Mouse (Mus musculus): ENCODE data around the gene Slc10a7. TPM values are rescaled to one million over a fixed set of nuclear protein-coding genes. Genes with fewer than 3 reads are reported as not detected.

Slc10a7 gene
- polyA plus RNA-seq, 1 experiment, result 5.2 TPM

GRCm38 (mm10) chr8:78549971-78550751 is 41.0 kb downstream of the Slc10a7 start:
- no peak for TF ChIP-seq POLR2A (IDR thresholded peaks at IDR 0.05; ENCODE audit: low read depth, low read length)
- TF ChIP-seq CTCF (IDR thresholded peaks at IDR 0.05; ENCODE audit: extremely low read depth, insufficient read length, insufficient replicate concordance, low read depth, low read length), result no peak
- H3K27ac ChIP-seq (ENCODE audit: insufficient read depth, low read depth, low read length), result no peak overlapping the region
- no peaks in the 10 kb centered on the region for H3K27me3 ChIP-seq (ENCODE audit: control insufficient read depth, insufficient read depth, low read length)
- H3K36me3 ChIP-seq (ENCODE audit: control insufficient read depth, insufficient read depth, low read length), result no peaks in the 10 kb centered on the region; the same call in 1 of the 2 replicates
- WGBS, result 79% methylated on average over 10 of the region's 10 CpGs
- H3K4me3 ChIP-seq (ENCODE audit: low read depth, low read length), result no peak overlapping the region
- no peaks in the 10 kb centered on the region for H3K4me1 ChIP-seq (ENCODE audit: control insufficient read depth, insufficient read depth, insufficient read length, low read length)

- no peaks in the 10 kb centered on the region for H3K27me3 ChIP-seq (ENCODE audit: control insufficient read depth, insufficient read depth, low read length)
- WGBS, result 98% methylated on average over 2 of the region's 2 CpGs
- TF ChIP-seq POLR2A (IDR thresholded peaks at IDR 0.05; ENCODE audit: low read depth, low read length), result no peak
- TF ChIP-seq CTCF (IDR thresholded peaks at IDR 0.05; ENCODE audit: extremely low read depth, insufficient read length, insufficient replicate concordance, low read depth, low read length), result no peak
- H3K36me3 ChIP-seq (ENCODE audit: control insufficient read depth, insufficient read depth, low read length), result no peaks in the 10 kb centered on the region; the same call in 1 of the 2 replicates
- no peak overlapping the region for H3K4me3 ChIP-seq (ENCODE audit: low read depth, low read length)
- H3K4me1 ChIP-seq (ENCODE audit: control insufficient read depth, insufficient read depth, insufficient read length, low read length), result no peaks in the 10 kb centered on the region
- H3K27ac ChIP-seq (ENCODE audit: insufficient read depth, low read depth, low read length), result no peak overlapping the region
Observed at GRCm38 (mm10) chr8:78550752-78551134, 41.6 kb downstream of the Slc10a7 start.

- 93% methylated on average over 4 of the region's 4 CpGs for WGBS
Observed at GRCm38 (mm10) chr8:78555817-78556216, 46.7 kb downstream of the Slc10a7 start.

GRCm38 (mm10) chr8:78556773-78557434 is 47.8 kb downstream of the Slc10a7 start:
- WGBS, result 94% methylated on average over 11 of the region's 11 CpGs
- Histone ChIP-seq H3K27me3 (ENCODE audit: control insufficient read depth, insufficient read depth, low read length) (no peaks in the 10 kb centered on the region), H3K4me1 (ENCODE audit: control insufficient read depth, insufficient read depth, insufficient read length, low read length) (no peaks in the 10 kb centered on the region), H3K4me3 (ENCODE audit: low read depth, low read length) (no peak overlapping the region), H3K36me3 (ENCODE audit: control insufficient read depth, insufficient read depth, low read length) (no peaks in the 10 kb centered on the region), H3K27ac (ENCODE audit: insufficient read depth, low read depth, low read length) (no peak overlapping the region)
- TF ChIP-seq POLR2A (IDR thresholded peaks at IDR 0.05; ENCODE audit: low read depth, low read length) (no peak), CTCF (IDR thresholded peaks at IDR 0.05; ENCODE audit: extremely low read depth, insufficient read length, insufficient replicate concordance, low read depth, low read length) (no peak)

More at GRCm38 (mm10) chr8:78555817-78556216, 46.7 kb downstream of the Slc10a7 start:
- Histone ChIP-seq H3K4me1 (ENCODE audit: control insufficient read depth, insufficient read depth, insufficient read length, low read length) (no peaks in the 10 kb centered on the region), H3K27ac (ENCODE audit: insufficient read depth, low read depth, low read length) (no peak overlapping the region), H3K27me3 (ENCODE audit: control insufficient read depth, insufficient read depth, low read length) (no peaks in the 10 kb centered on the region), H3K4me3 (ENCODE audit: low read depth, low read length) (no peak overlapping the region), H3K36me3 (ENCODE audit: control insufficient read depth, insufficient read depth, low read length) (no peaks in the 10 kb centered on the region)
- TF ChIP-seq CTCF (IDR thresholded peaks at IDR 0.05; ENCODE audit: extremely low read depth, insufficient read length, insufficient replicate concordance, low read depth, low read length), result no peak
- TF ChIP-seq POLR2A (IDR thresholded peaks at IDR 0.05; ENCODE audit: low read depth, low read length), result no peak

GRCm38 (mm10) chr8:78561620-78562019 is 52.5 kb downstream of the Slc10a7 start:
- Histone ChIP-seq H3K4me1 (ENCODE audit: control insufficient read depth, insufficient read depth, insufficient read length, low read length) (no peaks in the 10 kb centered on the region), H3K27me3 (ENCODE audit: control insufficient read depth, insufficient read depth, low read length) (no peaks in the 10 kb centered on the region), H3K4me3 (ENCODE audit: low read depth, low read length) (no peak overlapping the region), H3K36me3 (ENCODE audit: control insufficient read depth, insufficient read depth, low read length) (no peaks in the 10 kb centered on the region), H3K27ac (ENCODE audit: insufficient read depth, low read depth, low read length) (no peak overlapping the region)
- TF ChIP-seq CTCF (IDR thresholded peaks at IDR 0.05; ENCODE audit: extremely low read depth, insufficient read length, insufficient replicate concordance, low read depth, low read length), result peak; percentile 25; the same call in 1 of the 2 replicates
- no peak for TF ChIP-seq POLR2A (IDR thresholded peaks at IDR 0.05; ENCODE audit: low read depth, low read length)
- WGBS, result 93% methylated on average over 6 of the region's 6 CpGs

GRCm38 (mm10) chr8:78563466-78564058 is 54.4 kb downstream of the Slc10a7 start:
- TF ChIP-seq POLR2A (IDR thresholded peaks at IDR 0.05; ENCODE audit: low read depth, low read length), result no peak
- TF ChIP-seq CTCF (IDR thresholded peaks at IDR 0.05; ENCODE audit: extremely low read depth, insufficient read length, insufficient replicate concordance, low read depth, low read length), result no peak
- H3K36me3 ChIP-seq (ENCODE audit: control insufficient read depth, insufficient read depth, low read length), result no peaks in the 10 kb centered on the region
- H3K4me3 ChIP-seq (ENCODE audit: low read depth, low read length), result no peak overlapping the region
- no peaks in the 10 kb centered on the region for H3K4me1 ChIP-seq (ENCODE audit: control insufficient read depth, insufficient read depth, insufficient read length, low read length)
- 81% methylated on average over 2 of the region's 2 CpGs for WGBS
- no peaks in the 10 kb centered on the region for H3K27me3 ChIP-seq (ENCODE audit: control insufficient read depth, insufficient read depth, low read length)
- no peak overlapping the region for H3K27ac ChIP-seq (ENCODE audit: insufficient read depth, low read depth, low read length)

- H3K36me3 ChIP-seq (ENCODE audit: control insufficient read depth, insufficient read depth, low read length), result no peaks in the 10 kb centered on the region
- H3K4me3 ChIP-seq (ENCODE audit: low read depth, low read length), result no peak overlapping the region
- 69% methylated on average over 5 of the region's 5 CpGs for WGBS
- no peaks in the 10 kb centered on the region for H3K27me3 ChIP-seq (ENCODE audit: control insufficient read depth, insufficient read depth, low read length)
- no peak for TF ChIP-seq CTCF (IDR thresholded peaks at IDR 0.05; ENCODE audit: extremely low read depth, insufficient read length, insufficient replicate concordance, low read depth, low read length)
- TF ChIP-seq POLR2A (IDR thresholded peaks at IDR 0.05; ENCODE audit: low read depth, low read length), result no peak
- H3K4me1 ChIP-seq (ENCODE audit: control insufficient read depth, insufficient read depth, insufficient read length, low read length), result no peaks in the 10 kb centered on the region
- H3K27ac ChIP-seq (ENCODE audit: insufficient read depth, low read depth, low read length), result no peak overlapping the region
Observed at GRCm38 (mm10) chr8:78564200-78564599, 55.1 kb downstream of the Slc10a7 start.
